Mouse (Mus musculus) bone marrow macrophage, adult 2 months (primary cell): ENCODE measurements around the gene Plekhn1.

Experiments used
- CTCF ChIP-seq: IDR thresholded peaks from 2 replicates; pipeline ENCODE4 v1.5.1; 2012; ENCODE audit warnings: low read depth, mild to moderate bottlenecking, low read length, moderate library complexity
- POLR2A ChIP-seq: IDR thresholded peaks from 2 replicates; pipeline ENCODE4 v1.6.1; 2012; ENCODE audit warnings: mild to moderate bottlenecking, low read depth, low read length, borderline replicate concordance

DNA sequence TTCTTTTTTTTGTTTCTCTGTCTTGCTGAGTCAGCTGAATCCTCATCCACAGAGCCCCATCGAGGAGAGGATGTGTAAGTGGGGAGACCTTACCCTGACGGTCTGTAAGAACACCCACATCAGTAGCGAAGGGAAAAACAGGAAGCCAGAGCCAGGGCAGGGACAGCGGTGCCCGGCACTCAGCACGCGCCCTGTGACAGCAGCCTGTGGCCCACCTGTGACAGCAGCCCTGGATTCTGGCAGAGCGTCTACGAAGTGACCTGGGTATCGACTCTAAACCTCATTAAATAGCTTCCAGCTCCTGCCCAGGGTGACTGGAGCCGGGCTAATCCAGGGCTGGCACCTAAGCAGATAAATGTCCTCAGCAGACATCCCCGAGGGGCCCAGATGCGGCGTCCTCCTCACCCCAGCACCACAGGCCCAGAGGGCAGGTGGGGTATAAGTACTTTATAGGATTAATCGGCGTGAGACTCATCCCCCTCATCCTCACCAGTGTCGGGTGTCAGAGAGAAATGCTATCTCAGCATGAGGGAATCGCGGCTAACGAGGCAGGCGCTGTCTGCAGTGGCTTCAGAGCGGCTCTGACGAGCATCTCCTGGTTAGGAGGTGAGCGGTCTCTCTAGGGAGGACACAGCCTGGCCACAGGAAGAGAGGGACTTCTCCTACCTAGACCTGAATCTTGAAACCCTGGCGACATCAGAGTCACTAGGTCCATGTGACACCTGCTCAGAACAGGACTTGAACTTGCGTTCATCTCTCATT, 20.6 kb upstream of the Plekhn1 start, which contains the start of gene Samd11:
- TF ChIP-seq POLR2A = no peak
- TF ChIP-seq CTCF = no peak
